Mouse (Mus musculus): ENCODE measurements around the gene Enpp6.

The Enpp6 gene

DNA sequence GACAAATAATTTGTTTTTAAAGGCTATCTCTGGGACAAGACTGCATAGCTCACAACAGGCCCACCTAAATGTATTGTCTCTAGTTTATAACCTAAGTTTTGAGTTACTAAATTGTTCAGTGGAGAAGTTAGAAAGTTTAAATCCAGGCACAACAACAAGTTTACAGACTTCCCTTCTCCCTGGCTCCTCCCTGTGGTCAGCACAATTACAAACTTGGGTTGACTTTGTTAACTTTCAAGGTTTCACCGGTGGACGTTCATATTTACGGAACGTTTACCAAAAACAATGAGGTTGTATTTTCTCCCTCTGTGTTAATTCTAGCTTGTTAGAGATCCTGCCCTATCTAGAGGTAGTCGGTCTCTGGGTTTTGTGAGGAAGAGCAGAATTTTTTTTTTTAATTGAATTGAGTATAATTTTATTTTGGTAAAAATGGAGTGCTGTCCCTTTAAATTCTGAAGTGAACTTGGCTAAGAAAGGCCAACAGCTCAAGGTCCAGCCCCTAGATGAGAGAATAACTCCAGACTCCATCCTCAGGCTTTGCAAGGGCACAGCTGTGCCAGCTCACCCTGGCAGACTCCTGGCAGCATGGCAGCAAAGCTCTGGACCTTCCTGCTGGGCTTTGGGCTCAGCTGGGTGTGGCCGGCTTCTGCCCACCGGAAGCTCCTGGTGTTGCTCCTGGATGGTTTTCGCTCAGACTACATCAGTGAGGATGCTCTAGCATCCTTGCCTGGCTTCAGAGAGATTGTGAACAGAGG is at the start of gene Enpp6:
Gene Enpp6, plus strand, starts transcription at position 502 of the 755 bp plus-strand sequence.
- no peak for DNase-seq (ENCODE audit: low read depth, low spot score)

DNA sequence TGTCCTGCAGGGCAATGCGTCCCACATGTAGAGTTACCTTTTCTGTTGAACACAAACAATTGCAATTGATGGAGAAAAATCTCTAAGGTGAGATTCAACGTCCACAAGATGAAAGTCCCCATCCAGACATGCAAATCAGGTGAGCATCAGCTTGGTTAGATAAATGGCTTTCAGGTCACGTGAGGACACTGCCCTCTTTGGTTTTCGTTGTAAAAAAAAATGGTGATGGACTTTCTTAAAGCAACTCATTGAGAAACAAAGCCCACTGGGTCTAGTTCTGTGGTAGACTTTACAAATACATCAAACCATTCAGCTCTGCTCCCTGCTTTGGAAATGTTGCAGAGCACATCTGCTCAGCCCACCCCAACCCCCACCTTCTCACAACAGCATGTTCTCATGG is 48.5 kb upstream of the Enpp6 start:
- no peak for DNase-seq (ENCODE audit: low read depth, low spot score)

DNA sequence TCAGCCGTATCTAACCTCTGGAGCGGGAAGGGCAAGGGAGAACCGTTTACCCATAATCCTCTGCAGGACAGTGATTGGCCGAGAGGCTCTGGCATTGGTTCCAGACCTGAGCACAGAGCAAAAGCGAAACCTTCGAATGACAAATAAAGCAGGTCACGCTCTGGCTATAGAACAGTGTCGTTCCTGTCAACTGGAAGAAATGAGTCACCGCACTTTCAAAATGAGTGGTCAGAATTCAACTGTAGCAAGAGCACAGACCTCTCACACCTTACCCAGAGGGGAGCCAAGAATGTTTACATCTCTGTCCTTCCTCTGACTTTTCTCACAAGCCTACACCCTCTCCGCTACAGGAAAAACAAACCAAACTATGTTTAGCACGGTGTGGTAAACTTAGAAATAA is 45.4 kb upstream of the Enpp6 start:
- DNase-seq (ENCODE audit: low read depth, low spot score), result peak; percentile 32

GRCm38 (mm10) chr8:46941731-46942650 is 44.7 kb upstream of the Enpp6 start:
- DNase-seq (ENCODE audit: low read depth, low spot score), result no peak

- DNase-seq (ENCODE audit: low read depth, low spot score), result no peak
These were observed 44.0 kb upstream of the Enpp6 start for GRCm38 (mm10) chr8:46942651-46943024.

- no peak for DNase-seq (ENCODE audit: low read depth, low spot score)
These were observed 43.4 kb upstream of the Enpp6 start for GRCm38 (mm10) chr8:46943337-46943736.

GRCm38 (mm10) chr8:46946181-46946580 is 40.5 kb upstream of the Enpp6 start:
- no peak for DNase-seq (ENCODE audit: low read depth, low spot score)

DNA sequence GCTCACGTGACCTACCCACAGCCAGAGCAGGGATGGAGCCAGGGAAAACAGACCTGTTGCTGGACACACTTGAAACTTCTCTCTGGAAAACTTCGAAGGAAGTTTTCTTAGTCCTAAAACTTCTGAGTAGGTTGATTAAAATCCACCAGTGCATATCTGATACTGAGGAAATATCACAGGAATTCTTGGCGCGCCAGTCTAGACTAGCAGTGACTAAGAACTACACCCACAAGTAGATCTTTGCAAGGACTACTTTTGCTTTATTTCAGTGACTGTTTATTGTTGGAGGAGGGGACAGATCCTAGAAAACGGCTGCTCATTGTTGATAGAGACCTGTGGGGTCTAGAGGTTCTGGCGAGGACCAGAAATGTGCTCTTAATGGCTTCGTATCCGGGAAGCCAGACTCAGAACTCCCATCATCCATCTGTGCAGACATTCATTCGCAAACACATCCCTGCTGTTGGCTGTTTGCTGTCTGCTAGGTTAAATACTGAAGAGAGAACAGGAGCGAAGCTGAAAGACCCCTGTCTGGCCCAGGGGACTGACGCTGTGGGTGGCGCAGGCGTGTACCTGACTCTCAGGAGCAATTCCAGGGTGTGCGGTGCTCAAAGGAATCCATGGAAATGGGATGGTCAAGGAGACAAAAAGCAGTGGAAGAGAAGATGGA is 38.5 kb upstream of the Enpp6 start:
- DNase-seq (ENCODE audit: low read depth, low spot score), result no peak

DNA sequence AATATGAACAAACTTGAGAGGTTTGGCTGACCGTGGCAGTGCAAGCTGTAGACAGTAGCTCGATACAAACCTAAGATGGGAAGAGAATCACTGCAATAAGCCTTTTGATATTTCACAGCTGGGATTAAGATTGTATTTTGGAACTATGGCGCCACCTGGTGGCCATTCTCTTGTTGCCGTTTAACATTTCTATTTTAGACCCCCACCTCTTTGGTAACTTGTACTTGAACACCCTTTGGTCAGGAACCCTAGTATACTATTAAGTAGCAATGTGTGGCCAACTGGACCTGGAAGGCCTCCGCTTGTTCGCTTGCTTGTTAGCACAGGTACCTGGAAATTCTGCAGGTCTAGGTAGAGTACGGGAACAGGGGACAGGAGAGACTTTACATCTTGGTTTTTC is 33.2 kb upstream of the Enpp6 start:
- peak; percentile 87 for DNase-seq (ENCODE audit: low read depth, low spot score)

DNA sequence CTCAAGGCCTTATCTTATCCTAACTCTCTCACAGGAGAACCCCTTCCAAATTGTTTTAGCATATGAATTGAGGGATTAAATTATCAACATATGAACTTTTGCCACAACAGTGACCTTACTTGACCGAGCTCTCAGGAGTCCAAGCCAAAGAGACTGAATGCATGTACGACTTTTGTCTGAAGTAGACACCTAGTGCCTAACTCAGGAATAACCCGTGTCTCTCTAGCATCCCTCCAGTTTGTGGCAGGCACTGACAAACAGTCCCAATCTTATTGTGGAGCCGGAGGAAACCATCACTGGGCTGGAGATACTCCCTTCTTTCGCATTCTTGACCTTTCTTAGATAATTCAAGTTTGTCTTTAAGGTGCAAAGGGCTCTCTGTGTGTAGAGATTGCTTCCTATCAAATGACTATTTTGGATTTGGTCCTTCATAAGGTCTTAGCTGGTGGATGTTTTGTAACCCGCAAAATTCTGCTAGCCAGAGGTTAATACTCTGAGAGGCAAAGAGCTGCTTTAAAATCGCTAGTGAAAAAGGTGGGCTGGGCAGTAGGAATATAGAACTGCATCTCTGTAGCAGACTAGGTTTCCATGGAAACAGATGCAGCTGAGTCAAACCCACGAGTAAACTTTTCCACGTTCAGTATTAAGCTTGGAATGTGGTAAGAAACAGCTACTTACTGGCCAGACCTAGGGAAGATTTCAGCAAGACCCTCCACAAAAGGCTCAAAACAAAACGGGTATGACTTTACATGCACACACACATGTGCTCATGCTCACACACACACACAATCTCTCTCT is 23.9 kb upstream of the Enpp6 start:
- no peak for DNase-seq (ENCODE audit: low read depth, low spot score)

- no peak for DNase-seq (ENCODE audit: low read depth, low spot score)
These were observed 23.0 kb upstream of the Enpp6 start for GRCm38 (mm10) chr8:46963619-46964145.

DNA sequence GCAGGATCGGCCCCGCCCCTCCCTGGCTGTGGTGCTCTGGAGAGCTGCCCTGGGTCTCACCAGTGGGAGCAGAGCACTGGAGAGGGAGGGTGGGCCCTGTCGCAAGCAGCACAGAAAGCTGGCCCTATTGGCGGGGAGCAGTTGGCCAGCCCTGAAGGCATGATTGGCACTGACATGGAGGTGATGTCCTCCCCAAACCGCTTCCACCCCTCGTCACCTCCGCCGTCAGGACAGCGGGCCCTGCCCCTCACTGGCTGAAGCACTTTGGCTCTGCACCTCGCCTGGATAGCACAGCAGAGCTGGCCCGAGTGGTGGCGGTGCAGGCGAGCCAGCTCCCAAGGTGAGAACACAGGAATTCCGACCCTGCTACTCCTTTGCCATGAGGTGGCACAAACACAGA is 20.9 kb upstream of the Enpp6 start:
- no peak for DNase-seq (ENCODE audit: low read depth, low spot score)

DNA sequence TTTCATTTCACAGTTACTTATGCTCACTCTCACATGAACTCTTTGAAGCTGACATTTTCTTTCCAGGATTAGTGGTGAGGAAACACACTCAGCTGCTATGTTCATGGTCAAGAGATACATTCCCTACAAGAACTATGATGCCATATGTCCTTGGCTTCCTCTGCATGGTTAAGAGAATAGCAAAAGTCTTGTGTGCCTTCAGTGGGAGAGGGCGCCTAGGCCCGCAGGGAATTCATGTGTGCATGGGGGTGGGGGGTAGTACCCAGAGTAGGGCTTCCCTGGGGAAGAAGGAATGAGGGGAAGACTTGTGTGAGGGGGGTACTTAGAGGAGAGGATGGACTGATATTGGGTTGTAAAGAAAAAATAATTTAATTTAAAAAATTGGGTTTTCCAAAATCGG is 18.0 kb upstream of the Enpp6 start:
- no peak for DNase-seq (ENCODE audit: low read depth, low spot score)

- no peak for DNase-seq (ENCODE audit: low read depth, low spot score)
These were observed 17.3 kb upstream of the Enpp6 start for GRCm38 (mm10) chr8:46969386-46969785.

GRCm38 (mm10) chr8:46977376-46977775 is 9.3 kb upstream of the Enpp6 start:
- peak; percentile 41 for DNase-seq (ENCODE audit: low read depth, low spot score)

DNA sequence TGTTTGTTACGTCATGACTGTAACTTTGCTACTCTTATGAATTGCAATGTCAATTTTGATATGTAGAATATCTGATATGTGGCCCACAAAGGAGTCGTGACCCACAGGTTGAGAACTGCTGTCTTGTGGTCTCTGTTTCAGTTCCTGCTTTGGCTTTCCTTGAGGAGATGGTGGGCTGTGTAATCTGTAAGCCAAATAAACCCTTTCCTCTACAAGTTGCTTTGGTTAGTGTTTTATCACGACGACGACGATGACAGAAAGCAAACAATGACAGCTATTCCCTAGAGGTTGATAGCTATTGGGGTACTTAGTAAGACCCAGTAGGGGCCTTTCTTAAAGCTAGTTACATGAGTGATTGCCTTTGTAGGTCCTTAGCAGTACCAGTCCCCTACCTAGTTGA is 4.5 kb upstream of the Enpp6 start:
- DNase-seq (ENCODE audit: low read depth, low spot score), result no peak

- no peak for DNase-seq (ENCODE audit: low read depth, low spot score)
These were observed 3.9 kb upstream of the Enpp6 start for GRCm38 (mm10) chr8:46982770-46983169.

DNA sequence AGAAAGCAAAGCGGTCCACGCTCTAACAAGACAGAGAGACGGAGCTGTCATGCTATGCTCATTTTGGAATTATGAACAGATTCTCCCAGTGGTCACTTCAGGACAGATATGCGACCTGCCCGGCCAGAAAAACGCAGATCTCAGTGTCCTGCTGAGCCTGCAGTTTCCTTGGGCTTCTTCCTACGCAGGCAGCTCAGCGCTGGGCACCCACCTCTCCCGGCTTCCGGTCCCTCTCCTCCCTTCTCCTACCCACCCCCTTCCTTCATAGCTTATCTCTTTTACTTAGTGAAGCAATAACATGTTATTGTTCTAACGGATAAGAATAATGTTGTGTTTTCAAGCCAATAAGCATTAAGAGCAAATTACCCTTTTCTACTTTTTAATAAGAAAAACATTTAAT is 2.0 kb upstream of the Enpp6 start:
- no peak for DNase-seq (ENCODE audit: low read depth, low spot score)

DNA sequence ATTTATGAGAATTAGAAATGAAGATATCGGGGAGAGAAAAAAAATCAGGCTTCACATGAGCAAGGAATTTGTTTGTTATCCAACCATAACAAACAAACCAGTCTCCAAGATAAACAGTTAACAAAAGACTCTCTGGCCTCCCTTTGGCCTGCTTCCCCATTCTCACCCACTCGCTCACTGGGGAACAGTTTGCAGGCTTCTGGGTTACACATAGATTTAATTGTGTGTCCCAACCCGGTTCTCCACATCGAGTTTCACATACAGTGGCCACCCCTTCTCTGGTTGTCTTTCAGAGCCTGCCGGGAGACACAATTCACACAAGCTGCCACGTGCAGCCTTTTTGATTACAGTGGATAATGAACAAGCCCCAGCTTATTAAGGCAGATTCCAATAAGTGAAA is 1.7 kb downstream of the Enpp6 start:
- DNase-seq (ENCODE audit: low read depth, low spot score), result no peak

DNA sequence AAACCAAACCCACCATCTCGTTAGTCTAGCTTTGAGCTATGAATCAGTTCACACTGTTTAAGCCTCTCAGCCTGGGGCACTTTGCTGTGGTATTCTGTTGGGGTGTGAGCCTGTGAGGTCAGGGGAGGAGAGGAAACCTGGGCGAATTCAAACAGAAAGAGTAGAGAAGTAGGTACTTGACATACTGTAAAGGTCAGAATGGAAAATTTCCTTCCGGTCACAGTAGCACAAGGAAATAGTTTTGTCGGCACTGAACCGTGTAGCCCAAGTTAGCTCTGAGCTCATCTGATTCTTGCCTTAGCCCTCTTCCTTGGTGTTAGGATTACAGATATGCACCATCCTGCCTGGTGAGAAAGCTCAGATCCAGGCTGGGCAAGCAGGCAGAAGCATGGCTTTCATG is 4.4 kb downstream of the Enpp6 start:
- no peak for DNase-seq (ENCODE audit: low read depth, low spot score)

GRCm38 (mm10) chr8:46992579-46992978 is 5.9 kb downstream of the Enpp6 start:
- DNase-seq (ENCODE audit: low read depth, low spot score), result no peak
